Comparison of ENCODE assay signal across 26 mouse cellular contexts in genomic region chr13:39968349-39969016, GRCm38 (mm10).
DNase-seq lines count a peak whose midpoint lies in the region; ATAC-seq and TF ChIP-seq lines count a peak whose summit lies in the region.
"Had no signal": no experiment of that assay in that cellular context is flagged by ENCODE, and none has a peak within 500 bp of the region (broad histone marks: within the 10 kb centered on the region; RNA-seq: fewer than 3 reads in every experiment).

No protein-coding gene starts in this region.

- no peaks in the 10 kb centered on the region for H3K27me3 ChIP-seq in hindbrain, postnatal 0 days (ENCODE audit: insufficient read depth, low read length)
- H3K27me3 ChIP-seq in hindbrain, embryonic 16.5 days (replicated peaks; ENCODE audit: control insufficient read depth, insufficient read depth, low read length): no peaks in the 10 kb centered on the region
- no peaks in the 10 kb centered on the region for H3K27me3 ChIP-seq in embryonic facial prominence, embryonic 11.5 days (ENCODE audit: control insufficient read depth, insufficient read depth, low read length)
- no peaks in the 10 kb centered on the region for H3K27me3 ChIP-seq in limb, embryonic 12.5 days
- no peaks in the 10 kb centered on the region for H3K27me3 ChIP-seq in liver, embryonic 12.5 days (replicated peaks)
- H3K27me3 ChIP-seq: CH12.LX; embryonic facial prominence, embryonic 15.5 days; hindbrain, embryonic 12.5 days; hindbrain, embryonic 15.5 days; Patski had no signal

- H3K4me1 ChIP-seq in hindbrain, postnatal 0 days (ENCODE audit: insufficient read depth, low read length): no peaks in the 10 kb centered on the region
- no peaks in the 10 kb centered on the region for H3K4me1 ChIP-seq in hindbrain, embryonic 16.5 days (ENCODE audit: control insufficient read depth, insufficient read depth, low read depth, low read length)
- no peaks in the 10 kb centered on the region for H3K4me1 ChIP-seq in embryonic facial prominence, embryonic 11.5 days (ENCODE audit: control insufficient read depth, insufficient read depth, low read length)
- peaks cover 6% of the 10 kb centered on the region for H3K4me1 ChIP-seq in limb, embryonic 12.5 days (replicated peaks)
- no peaks in the 10 kb centered on the region for H3K4me1 ChIP-seq in liver, embryonic 12.5 days
- H3K4me1 ChIP-seq: embryonic facial prominence, embryonic 15.5 days; hindbrain, embryonic 12.5 days; hindbrain, embryonic 15.5 days had no signal

- no peaks in the 10 kb centered on the region for H3K9me3 ChIP-seq in hindbrain, postnatal 0 days (ENCODE audit: low read length)
- H3K9me3 ChIP-seq in hindbrain, embryonic 16.5 days (ENCODE audit: control insufficient read depth, low read length): peaks cover 2% of the 10 kb centered on the region; the same call in 1 of the 2 replicates
- H3K9me3 ChIP-seq in embryonic facial prominence, embryonic 11.5 days (replicated peaks; ENCODE audit: control insufficient read depth, low read length): no peaks in the 10 kb centered on the region
- H3K9me3 ChIP-seq in limb, embryonic 12.5 days: peaks cover 8% of the 10 kb centered on the region
- H3K9me3 ChIP-seq in liver, embryonic 12.5 days (replicated peaks): no peaks in the 10 kb centered on the region
- H3K9me3 ChIP-seq: embryonic facial prominence, embryonic 15.5 days had no signal

- no peak overlapping the region for H3K4me3 ChIP-seq in hindbrain, postnatal 0 days (ENCODE audit: low read length)
- H3K4me3 ChIP-seq in hindbrain, embryonic 16.5 days (ENCODE audit: low read length): no peak overlapping the region
- no peak overlapping the region for H3K4me3 ChIP-seq in embryonic facial prominence, embryonic 11.5 days (ENCODE audit: low read depth, low read length)
- H3K4me3 ChIP-seq in limb, embryonic 12.5 days (replicated peaks): no peak overlapping the region
- no peak overlapping the region for H3K4me3 ChIP-seq in liver, embryonic 12.5 days
- H3K4me3 ChIP-seq: embryonic facial prominence, embryonic 15.5 days; hindbrain, embryonic 12.5 days; hindbrain, embryonic 15.5 days had no signal

- H3K36me3 ChIP-seq in hindbrain, postnatal 0 days (ENCODE audit: insufficient read depth, low read length): no peaks in the 10 kb centered on the region
- H3K36me3 ChIP-seq in hindbrain, embryonic 16.5 days (ENCODE audit: control insufficient read depth, insufficient read depth, low read length): no peaks in the 10 kb centered on the region
- H3K36me3 ChIP-seq in embryonic facial prominence, embryonic 11.5 days (replicated peaks; ENCODE audit: control insufficient read depth, insufficient read depth, low read depth, low read length): no peaks in the 10 kb centered on the region
- no peaks in the 10 kb centered on the region for H3K36me3 ChIP-seq in limb, embryonic 12.5 days
- no peaks in the 10 kb centered on the region for H3K36me3 ChIP-seq in liver, embryonic 12.5 days
- H3K36me3 ChIP-seq: embryonic facial prominence, embryonic 15.5 days; G1E; hindbrain, embryonic 12.5 days; hindbrain, embryonic 15.5 days had no signal

- H3K9ac ChIP-seq in hindbrain, postnatal 0 days (replicated peaks; ENCODE audit: low read length): no peak overlapping the region
- no peak overlapping the region for H3K9ac ChIP-seq in hindbrain, embryonic 16.5 days (ENCODE audit: low read depth, low read length)
- H3K9ac ChIP-seq in embryonic facial prominence, embryonic 11.5 days (replicated peaks; ENCODE audit: low read length): no peak overlapping the region
- no peak overlapping the region for H3K9ac ChIP-seq in limb, embryonic 12.5 days (replicated peaks)
- H3K9ac ChIP-seq in liver, embryonic 12.5 days: no peak overlapping the region
- H3K9ac ChIP-seq: embryonic facial prominence, embryonic 15.5 days; forebrain, postnatal 0 days; hindbrain, embryonic 12.5 days; hindbrain, embryonic 15.5 days had no signal

- WGBS in hindbrain, postnatal 0 days: 85% methylated on average over 8 of the region's 8 CpGs
- 79% methylated on average over 8 of the region's 8 CpGs for whole genome bisulfite sequencing in hindbrain, embryonic 16.5 days
- 50% methylated on average over 8 of the region's 8 CpGs for WGBS in embryonic facial prominence, embryonic 11.5 days
- 53% methylated on average over 8 of the region's 8 CpGs for WGBS in limb, embryonic 12.5 days
- WGBS in liver, embryonic 12.5 days (ENCODE audit: insufficient replicate concordance): 67% methylated on average over 8 of the region's 8 CpGs

- DNase-seq in hindbrain, postnatal 0 days (ENCODE audit: low spot score): peak; percentile 2
- peak; percentile 57 for DNase-seq in embryonic facial prominence, embryonic 11.5 days (ENCODE audit: low spot score)
- DNase-seq in kidney, postnatal 4 days: no peak
- DNase-seq in gastrocnemius, postnatal 4 days (ENCODE audit: low spot score in 2 of 2): no peak
- DNase-seq: adrenal gland, adult 2 months; adrenal gland, postnatal 14 days; B cell, adult 2 months; cerebellum, adult 11-12 months; cerebellum, adult 8-10 months; cerebellum, postnatal 10 days; cerebellum, postnatal 36 days; forebrain, postnatal 0 days; gastrocnemius, postnatal 25 days had no signal

- TF ChIP-seq CTCF in hindbrain, postnatal 0 days (IDR thresholded peaks at IDR 0.05; ENCODE audit: low read depth): no peak

- ATAC-seq in hindbrain, postnatal 0 days: no peak
- no peak for ATAC-seq in hindbrain, embryonic 16.5 days
- ATAC-seq in embryonic facial prominence, embryonic 11.5 days (replicated peaks; ENCODE audit: insufficient number of reproducible peaks, low FRiP score, low TSS enrichment, low read depth): no peak
- peak; percentile 68 for ATAC-seq in limb, embryonic 12.5 days (ENCODE audit: insufficient number of reproducible peaks, insufficient read depth, low FRiP score, low TSS enrichment, low read depth)
- ATAC-seq in liver, embryonic 12.5 days: no peak
- ATAC-seq: forebrain, embryonic 14.5 days; forebrain, postnatal 0 days; inflammation-experienced regulatory T-cells, adult 6 months; intestine, embryonic 16.5 days; Patski had no signal

- no peak overlapping the region for H3K4me2 ChIP-seq in hindbrain, postnatal 0 days (ENCODE audit: low read depth, low read length)
- no peak overlapping the region for H3K4me2 ChIP-seq in hindbrain, embryonic 16.5 days (ENCODE audit: low read length)
- H3K4me2 ChIP-seq in embryonic facial prominence, embryonic 11.5 days (ENCODE audit: low read depth, low read length): no peak overlapping the region
- H3K4me2 ChIP-seq in limb, embryonic 12.5 days: no peak overlapping the region
- H3K4me2 ChIP-seq in liver, embryonic 12.5 days: no peak overlapping the region
- H3K4me2 ChIP-seq: embryonic facial prominence, embryonic 15.5 days; heart, embryonic 11.5 days; hindbrain, embryonic 12.5 days; hindbrain, embryonic 15.5 days had no signal

- no peak overlapping the region for H3K27ac ChIP-seq in hindbrain, postnatal 0 days
- no peak overlapping the region for H3K27ac ChIP-seq in hindbrain, embryonic 16.5 days (ENCODE audit: low read depth, low read length)
- H3K27ac ChIP-seq in embryonic facial prominence, embryonic 11.5 days (replicated peaks; ENCODE audit: low read depth, low read length): no peak overlapping the region
- no peak overlapping the region for H3K27ac ChIP-seq in limb, embryonic 12.5 days
- no peak overlapping the region for H3K27ac ChIP-seq in liver, embryonic 12.5 days
- H3K27ac ChIP-seq: embryonic facial prominence, embryonic 15.5 days; hindbrain, embryonic 12.5 days; hindbrain, embryonic 15.5 days had no signal

Comparison
In these comparisons a context has a peak if more than half of its experiments do, and no peak if none do; other contexts are left out.
1. DNase-seq: peak in hindbrain, postnatal 0 days (single experiment) and embryonic facial prominence, embryonic 11.5 days (single experiment); none in kidney, postnatal 4 days (0 of 2) and gastrocnemius, postnatal 4 days (0 of 2).